ENCODE assay signal across 7 mouse cellular contexts in the genomic region with DNA sequence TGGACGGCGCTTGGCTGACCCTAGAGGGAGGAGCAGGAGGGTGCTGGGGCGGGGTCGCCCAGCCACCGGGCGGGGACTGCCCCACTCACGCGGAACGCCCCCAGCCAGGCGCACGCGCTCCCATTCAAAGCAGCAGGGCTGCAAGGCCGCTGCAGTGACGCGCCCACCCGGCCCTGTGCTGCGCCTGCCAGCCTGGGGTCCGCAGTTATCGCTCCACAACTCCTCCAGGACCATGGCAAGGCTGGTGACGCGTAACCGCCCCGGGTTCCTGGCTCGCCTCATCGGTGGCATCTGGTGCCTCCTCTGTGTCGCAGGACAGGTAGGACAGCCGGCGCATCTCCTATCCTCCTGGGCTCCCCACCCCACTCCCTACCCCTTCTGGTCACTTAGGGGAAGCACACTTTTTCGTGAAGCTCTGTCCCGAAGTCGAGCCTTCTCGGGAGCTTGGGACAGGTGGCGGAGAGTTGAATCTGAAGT. TPM values are rescaled to one million over a fixed set of nuclear protein-coding genes. Genes with fewer than 3 reads are reported as not detected.
A peak's percentile ranks its signal among the peaks of the same experiment; 100 is the strongest.
DNase-seq lines count a peak whose midpoint lies in the region; ATAC-seq lines count a peak whose summit lies in the region.

No protein-coding gene starts in this region.

- WGBS in liver, embryonic 12.5 days (ENCODE audit: insufficient replicate concordance), result 2% methylated on average over 28 of the region's 33 CpGs
- under 1% methylated on average over 33 of the region's 33 CpGs for WGBS in neural tube, embryonic 12.5 days

- H3K9ac ChIP-seq in liver, embryonic 12.5 days, result no peak overlapping the region
- peak overlapping the region; percentile 48 for H3K9ac ChIP-seq in neural tube, embryonic 12.5 days

- no peaks in the 10 kb centered on the region for H3K9me3 ChIP-seq in liver, embryonic 12.5 days (replicated peaks)
- no peaks in the 10 kb centered on the region for H3K9me3 ChIP-seq in neural tube, embryonic 12.5 days

- intact Hi-C loops in gastrocnemius, postnatal 36 days (cut with DNase I), result loop anchor here (10.0 kb wide), 1 partner anchor 109 kb away; no protein-coding TSS in a partner anchor

- DNase-seq in brain, adult 2 months (ENCODE audit: low read depth, low spot score), result peak; percentile 78
- peak; percentile 77 for DNase-seq in embryo, embryonic 10 days (ENCODE audit: low spot score)
- DNase-seq in gastrocnemius, postnatal 36 days, result peak; percentile 14 to 25
- DNase-seq in kidney, adult 8-10 months, result peak; percentile 0 to 11
- DNase-seq in urinary bladder, postnatal 4 days (ENCODE audit: low spot score in 2 of 2), result peak; percentile 56 to 64

- no peak overlapping the region for H3K27ac ChIP-seq in liver, embryonic 12.5 days
- no peak overlapping the region for H3K27ac ChIP-seq in neural tube, embryonic 12.5 days

- H3K36me3 ChIP-seq in liver, embryonic 12.5 days, result no peaks in the 10 kb centered on the region
- no peaks in the 10 kb centered on the region for H3K36me3 ChIP-seq in neural tube, embryonic 12.5 days

- no peaks in the 10 kb centered on the region for H3K4me1 ChIP-seq in liver, embryonic 12.5 days
- peaks cover 11% of the 10 kb centered on the region for H3K4me1 ChIP-seq in neural tube, embryonic 12.5 days

- H3K4me3 ChIP-seq in liver, embryonic 12.5 days, result peak overlapping the region; percentile 44
- H3K4me3 ChIP-seq in neural tube, embryonic 12.5 days, result peak overlapping the region; percentile 58

- peak; percentile 44; the same call in 1 of the 2 replicates for ATAC-seq in liver, embryonic 12.5 days
- ATAC-seq in neural tube, embryonic 12.5 days (ENCODE audit: low FRiP score, low read depth), result peak; percentile 93

- H3K4me2 ChIP-seq in liver, embryonic 12.5 days, result peak overlapping the region; percentile 61
- H3K4me2 ChIP-seq in neural tube, embryonic 12.5 days (replicated peaks), result peak overlapping the region; percentile 90

- peaks cover 13% of the 10 kb centered on the region; the same call in 1 of the 2 replicates for H3K27me3 ChIP-seq in liver, embryonic 12.5 days (replicated peaks)
- H3K27me3 ChIP-seq in neural tube, embryonic 12.5 days (replicated peaks), result peaks cover 25% of the 10 kb centered on the region

RNA-seq across cellular contexts. Expression of gene Adamtsl1, which starts 0.3 kb away (rescaled TPM):
- total RNA-seq in gastrocnemius, postnatal 36 days (2021), result 1 to 10 TPM; 3.8 to 4.2 TPM
- polyA plus RNA-seq in liver, embryonic 12.5 days (2016; fragmentation: Nextera tagmentation; extraction: Ambion mirVana), result 1.9 and 2.4 TPM in 2 replicates
- 22.0 and 22.7 TPM in 2 replicates for polyA plus RNA-seq in neural tube, embryonic 12.5 days (2016; fragmentation: Nextera tagmentation; extraction: Ambion mirVana)

Comparison
In these comparisons a context has a peak if more than half of its experiments do, and no peak if none do; other contexts are left out.
1. DNase-seq: peak in every context shown above with its lines; median percentile 78 in brain, adult 2 months; 77 in embryo, embryonic 10 days; 60 in urinary bladder, postnatal 4 days; 20 in gastrocnemius, postnatal 36 days; 6 in kidney, adult 8-10 months.